Mouse (Mus musculus): ENCODE data around the gene Ttc4. TPM values are rescaled to one million over a fixed set of nuclear protein-coding genes. Genes with fewer than 3 reads are reported as not detected.
A peak's percentile ranks its signal among the peaks of the same experiment; 100 is the strongest.

Gene Ttc4
- polyA plus RNA-seq, 1 experiment = 34.7 TPM

DNA sequence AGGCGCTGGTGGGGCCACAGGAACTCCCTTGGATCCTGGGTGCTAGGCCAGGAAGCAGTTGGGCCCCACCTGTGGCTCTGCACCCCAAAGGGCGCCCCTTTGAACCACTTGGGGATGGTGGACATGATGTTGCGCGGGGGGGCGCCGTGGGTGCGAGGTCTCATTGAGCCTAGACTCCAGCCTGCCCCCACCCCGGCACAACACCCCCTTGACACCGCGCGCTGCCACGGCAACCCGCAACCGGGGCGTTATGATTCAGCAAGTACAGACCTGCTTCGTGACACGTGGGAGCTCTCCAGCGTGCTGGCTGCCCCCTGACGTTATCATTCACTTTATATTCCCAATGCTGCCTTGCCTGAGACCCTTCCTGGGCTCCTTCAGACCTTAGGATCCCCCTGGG, 61.7 kb downstream of the Ttc4 start, which contains the start of gene Lexm:
Gene Lexm, minus strand, starts transcription at position 186 of the 400 bp plus-strand sequence.
- DNase-seq (ENCODE audit: low read depth in 1 of 2, low spot score in 2 of 2) = no peak
- H3K4me3 ChIP-seq (ENCODE audit: extremely low read depth, insufficient read depth, insufficient read length) = no peak within 1 kb of the TSS
- H3K27me3 ChIP-seq (ENCODE audit: control insufficient read depth, insufficient read depth, low read length) = peaks cover 2% of the 10 kb centered on the region; the same call in 1 of the 2 replicates
- H3K36me3 ChIP-seq (ENCODE audit: control insufficient read depth, insufficient read depth, low read length) = no peaks in the 10 kb centered on the region
- 2% methylated on average over 19 of the region's 19 CpGs for WGBS
- H3K27ac ChIP-seq (ENCODE audit: insufficient read depth, low read length) = no peak within 1 kb of the TSS
- H3K4me1 ChIP-seq (ENCODE audit: control insufficient read depth, insufficient read depth, insufficient read length) = no peaks in the 10 kb centered on the region
- TF ChIP-seq POLR2A (IDR thresholded peaks at IDR 0.05; ENCODE audit: low read depth, low read length) (no peak), CTCF (IDR thresholded peaks at IDR 0.05; ENCODE audit: extremely low read depth, insufficient read depth, insufficient read length, insufficient replicate concordance) (no peak)

DNA sequence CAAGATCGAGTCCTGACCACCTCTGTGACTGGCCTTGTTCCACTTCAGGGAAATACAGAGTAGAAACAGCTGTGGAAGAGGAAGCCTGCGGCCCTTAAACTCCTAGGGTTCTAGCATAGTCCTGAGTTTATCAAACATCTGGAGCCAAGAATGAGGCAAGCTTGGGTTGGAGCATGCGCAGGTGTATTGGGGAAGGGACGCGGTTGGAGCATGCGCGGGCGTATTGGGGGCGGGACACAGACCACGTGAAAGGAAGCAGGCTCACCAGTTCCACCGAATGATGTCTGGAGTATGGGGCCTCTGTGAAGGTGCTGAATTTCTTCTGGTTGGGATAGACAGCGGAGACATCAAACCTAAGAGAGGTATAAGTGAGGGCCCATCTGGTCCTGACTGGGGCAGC, 63.1 kb downstream of the Ttc4 start:
- Histone ChIP-seq H3K4me3 (ENCODE audit: extremely low read depth, insufficient read depth, insufficient read length) (no peak overlapping the region), H3K27me3 (ENCODE audit: control insufficient read depth, insufficient read depth, low read length) (peaks cover 2% of the 10 kb centered on the region; the same call in 1 of the 2 replicates), H3K27ac (ENCODE audit: insufficient read depth, low read length) (no peak overlapping the region), H3K36me3 (ENCODE audit: control insufficient read depth, insufficient read depth, low read length) (no peaks in the 10 kb centered on the region), H3K4me1 (ENCODE audit: control insufficient read depth, insufficient read depth, insufficient read length) (no peaks in the 10 kb centered on the region)
- WGBS = 68% methylated on average over 12 of the region's 12 CpGs
- TF ChIP-seq POLR2A (IDR thresholded peaks at IDR 0.05; ENCODE audit: low read depth, low read length) = no peak
- no peak for TF ChIP-seq CTCF (IDR thresholded peaks at IDR 0.05; ENCODE audit: extremely low read depth, insufficient read depth, insufficient read length, insufficient replicate concordance)
- no peak for DNase-seq (ENCODE audit: low read depth in 1 of 2, low spot score in 2 of 2)

DNA sequence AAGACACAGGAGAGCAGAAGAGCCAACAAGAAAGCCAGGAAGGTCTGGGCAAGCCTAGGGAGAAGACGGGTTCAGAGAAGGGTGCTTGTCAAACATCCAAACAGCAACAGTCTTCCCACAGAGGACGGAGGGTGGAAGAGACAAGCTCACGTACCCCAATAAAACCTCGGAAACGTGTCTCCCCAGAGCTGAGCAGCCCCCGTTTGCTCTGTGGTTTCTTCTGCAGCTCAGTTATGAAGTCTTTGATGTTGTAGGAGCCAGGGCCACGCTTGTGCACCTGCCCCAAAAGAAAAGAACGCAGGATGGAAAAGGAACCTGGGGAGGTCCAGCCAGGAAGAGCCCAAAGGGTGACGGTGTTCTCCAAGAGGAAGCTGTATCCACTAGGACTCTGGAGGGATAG, 63.9 kb downstream of the Ttc4 start:
- DNase-seq (ENCODE audit: low read depth in 1 of 2, low spot score in 2 of 2) = no peak
- Histone ChIP-seq H3K36me3 (ENCODE audit: control insufficient read depth, insufficient read depth, low read length) (no peaks in the 10 kb centered on the region), H3K27ac (ENCODE audit: insufficient read depth, low read length) (no peak overlapping the region), H3K27me3 (ENCODE audit: control insufficient read depth, insufficient read depth, low read length) (peaks cover 2% of the 10 kb centered on the region; the same call in 1 of the 2 replicates), H3K4me1 (ENCODE audit: control insufficient read depth, insufficient read depth, insufficient read length) (no peaks in the 10 kb centered on the region), H3K4me3 (ENCODE audit: extremely low read depth, insufficient read depth, insufficient read length) (no peak overlapping the region)
- TF ChIP-seq CTCF (IDR thresholded peaks at IDR 0.05; ENCODE audit: extremely low read depth, insufficient read depth, insufficient read length, insufficient replicate concordance) (no peak), POLR2A (IDR thresholded peaks at IDR 0.05; ENCODE audit: low read depth, low read length) (no peak)
- 65% methylated on average over 9 of the region's 9 CpGs for WGBS

GRCm38 (mm10) chr4:106614180-106614797, 64.5 kb downstream of the Ttc4 start:
- Histone ChIP-seq H3K4me3 (ENCODE audit: extremely low read depth, insufficient read depth, insufficient read length) (no peak overlapping the region), H3K36me3 (ENCODE audit: control insufficient read depth, insufficient read depth, low read length) (no peaks in the 10 kb centered on the region), H3K4me1 (ENCODE audit: control insufficient read depth, insufficient read depth, insufficient read length) (no peaks in the 10 kb centered on the region), H3K27me3 (ENCODE audit: control insufficient read depth, insufficient read depth, low read length) (peaks cover 2% of the 10 kb centered on the region; the same call in 1 of the 2 replicates), H3K27ac (ENCODE audit: insufficient read depth, low read length) (no peak overlapping the region)
- 49% methylated on average over 7 of the region's 7 CpGs for WGBS
- DNase-seq (ENCODE audit: low read depth in 1 of 2, low spot score in 2 of 2) = peak; percentile 12 to 40
- TF ChIP-seq CTCF (IDR thresholded peaks at IDR 0.05; ENCODE audit: extremely low read depth, insufficient read depth, insufficient read length, insufficient replicate concordance) = peak; percentile 77; the same call in 1 of the 2 replicates
- TF ChIP-seq POLR2A (IDR thresholded peaks at IDR 0.05; ENCODE audit: low read depth, low read length) = no peak

DNA sequence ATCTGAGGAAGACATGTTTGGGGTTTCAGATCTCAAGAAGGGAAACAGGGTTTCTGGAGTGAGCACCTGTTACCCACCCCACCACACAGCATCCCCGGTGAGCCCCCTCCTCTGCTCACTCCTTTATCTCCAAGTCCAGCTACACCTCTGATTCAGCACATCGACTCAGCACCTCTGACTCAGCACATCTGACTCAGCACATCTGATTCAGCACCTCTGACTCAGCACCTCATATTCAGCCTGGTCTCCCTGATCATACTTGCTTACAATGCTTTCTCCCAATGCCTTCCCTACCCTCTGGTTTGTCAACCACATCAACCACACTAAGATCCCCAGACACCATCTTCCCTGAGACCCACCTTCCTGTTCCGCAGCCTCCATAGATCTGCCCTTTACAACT, 65.2 kb downstream of the Ttc4 start:
- Histone ChIP-seq H3K27ac (ENCODE audit: insufficient read depth, low read length) (no peak overlapping the region), H3K4me1 (ENCODE audit: control insufficient read depth, insufficient read depth, insufficient read length) (no peaks in the 10 kb centered on the region), H3K36me3 (ENCODE audit: control insufficient read depth, insufficient read depth, low read length) (no peaks in the 10 kb centered on the region), H3K27me3 (ENCODE audit: control insufficient read depth, insufficient read depth, low read length) (peaks cover 2% of the 10 kb centered on the region; the same call in 1 of the 2 replicates), H3K4me3 (ENCODE audit: extremely low read depth, insufficient read depth, insufficient read length) (no peak overlapping the region)
- no peak for DNase-seq (ENCODE audit: low read depth in 1 of 2, low spot score in 2 of 2)
- TF ChIP-seq CTCF (IDR thresholded peaks at IDR 0.05; ENCODE audit: extremely low read depth, insufficient read depth, insufficient read length, insufficient replicate concordance) (no peak), POLR2A (IDR thresholded peaks at IDR 0.05; ENCODE audit: low read depth, low read length) (no peak)
- WGBS = 39% methylated on average over 3 of the region's 3 CpGs

- no peak for TF ChIP-seq POLR2A (IDR thresholded peaks at IDR 0.05; ENCODE audit: low read depth, low read length)
- no peak for TF ChIP-seq CTCF (IDR thresholded peaks at IDR 0.05; ENCODE audit: extremely low read depth, insufficient read depth, insufficient read length, insufficient replicate concordance)
- Histone ChIP-seq H3K27ac (ENCODE audit: insufficient read depth, low read length) (no peak overlapping the region), H3K4me1 (ENCODE audit: control insufficient read depth, insufficient read depth, insufficient read length) (no peaks in the 10 kb centered on the region), H3K4me3 (ENCODE audit: extremely low read depth, insufficient read depth, insufficient read length) (no peak overlapping the region), H3K27me3 (ENCODE audit: control insufficient read depth, insufficient read depth, low read length) (peaks cover 2% of the 10 kb centered on the region; the same call in 1 of the 2 replicates), H3K36me3 (ENCODE audit: control insufficient read depth, insufficient read depth, low read length) (no peaks in the 10 kb centered on the region)
- DNase-seq (ENCODE audit: low read depth in 1 of 2, low spot score in 2 of 2) = no peak
- WGBS = 81% methylated on average over 8 of the region's 8 CpGs
Measured at GRCm38 (mm10) chr4:106613105-106613504, 65.6 kb downstream of the Ttc4 start.

Other genes with a start within 250 kb of the Ttc4 start
- gene Pcsk9, start 214.6 kb downstream of the Ttc4 start, polyA plus RNA-seq (2012; rRNA removed) = 0.02 and 0.06 TPM in 2 replicates
- 0.02 and 0.06 TPM in 2 replicates for gene Bsnd, start 186.7 kb downstream of the Ttc4 start, polyA plus RNA-seq (2012; rRNA removed)
- gene Dhcr24, start 117.9 kb downstream of the Ttc4 start, polyA plus RNA-seq (2012; rRNA removed) = 22.7 and 31.7 TPM in 2 replicates
- not detected in 2 replicates for gene Lexm, start 61.7 kb downstream of the Ttc4 start, polyA plus RNA-seq (2012; rRNA removed)
- 0.06 and 0.11 TPM in 2 replicates for gene Ttc22, start 56.5 kb downstream of the Ttc4 start, polyA plus RNA-seq (2012; rRNA removed)
- 7.6 and 10.8 TPM in 2 replicates for gene Pars2, start 27.9 kb downstream of the Ttc4 start, polyA plus RNA-seq (2012; rRNA removed)
- gene Mroh7, start 52.0 kb upstream of the Ttc4 start, polyA plus RNA-seq (2012; rRNA removed) = 1.0 and 2.1 TPM in 2 replicates
- gene Fam151a, start 54.9 kb upstream of the Ttc4 start, polyA plus RNA-seq (2012; rRNA removed) = 1.4 and 2.4 TPM in 2 replicates
- gene Acot11, start 126.1 kb upstream of the Ttc4 start, polyA plus RNA-seq (2012; rRNA removed) = 5.5 and 7.7 TPM in 2 replicates
- 27.8 and 33.8 TPM in 2 replicates for gene Ssbp3, start 231.8 kb upstream of the Ttc4 start, polyA plus RNA-seq (2012; rRNA removed)

All from spleen, adult 2 months (tissue).